Mouse (Mus musculus) hindbrain, embryonic 16.5 days (tissue): ENCODE measurements at regions not wholly inside any gene's neighbourhood (a gene's known extent, or its start where the extent isn't known, plus 50 kb on each side); places are given as distances from the start of the nearest gene placed in this dataset.
"Not testable (repeated sequence)": the region's sequence is repeated elsewhere in the genome, so short reads cannot be mapped to it uniquely, and the experiment has no call there.

Experiments used
- ATAC-seq: fragments of 200-750 bp; cut with Nextera tagmentation; 2 replicates; pipeline ENCODE4 v1.8.0; 2017; ENCODE audit warnings: moderate TSS enrichment, moderate library complexity
- H3K27ac ChIP-seq: fragments of 300-500 bp; sonication (generic); 2 replicates; pipeline ENCODE4 v1.5.1; 2014; ENCODE audit warnings: low read depth, mild to moderate bottlenecking, control low read depth, low read length, moderate library complexity
- H3K27me3 ChIP-seq: fragments of 300-500 bp; sonication (generic); replicated peaks from 2 replicates; pipeline ENCODE4 v1.6.1; 2014; ENCODE audit warnings: low read length; ENCODE audit not compliant: control insufficient read depth, insufficient read depth
- H3K36me3 ChIP-seq: fragments of 300-500 bp; sonication (generic); 2 replicates; pipeline ENCODE4 v1.6.1; 2014; ENCODE audit warnings: mild to moderate bottlenecking, low read length, moderate library complexity, mixed read lengths; ENCODE audit not compliant: control insufficient read depth, insufficient read depth
- H3K4me1 ChIP-seq: fragments of 300-500 bp; sonication (generic); 2 replicates; pipeline ENCODE4 v1.6.1; 2014; ENCODE audit warnings: low read depth, low read length; ENCODE audit not compliant: control insufficient read depth, insufficient read depth
- H3K4me2 ChIP-seq: fragments of 300-500 bp; sonication (generic); 2 replicates; pipeline ENCODE4 v1.6.1; 2014; ENCODE audit warnings: mild to moderate bottlenecking, low read length, control low read depth, moderate library complexity
- H3K4me3 ChIP-seq: fragments of 300-500 bp; sonication (generic); 2 replicates; pipeline ENCODE4 v1.5.1; 2014; ENCODE audit warnings: mild to moderate bottlenecking, low read length, control low read depth, moderate library complexity
- H3K9ac ChIP-seq: fragments of 300-500 bp; sonication (generic); 2 replicates; pipeline ENCODE4 v1.6.1; 2014; ENCODE audit warnings: low read depth, mild to moderate bottlenecking, control low read depth, low read length, moderate library complexity
- H3K9me3 ChIP-seq: fragments of 300-500 bp; sonication (generic); 2 replicates; pipeline ENCODE4 v1.6.1; 2014; ENCODE audit warnings: mild to moderate bottlenecking, low read length, moderate library complexity; ENCODE audit not compliant: control insufficient read depth
- WGBS: fragments of 180-500 bp; shearing (Covaris S2); extraction: QIAGEN DNeasy Blood & Tissue Kit; methylation state at CpG from one replicate; pipeline ENCODE4 v1.1.7; 2014; 5-methylcytosine and 5-hydroxymethylcytosine counted together

GRCm38 (mm10) chr2:160561711-160562110, 84.0 kb upstream of the Top1 start:
- Histone ChIP-seq H3K4me3 (no peak overlapping the region), H3K4me2 (no peak overlapping the region), H3K27ac (no peak overlapping the region), H3K9me3 (no peaks in the 10 kb centered on the region), H3K4me1 (no peaks in the 10 kb centered on the region), H3K36me3 (no peaks in the 10 kb centered on the region), H3K27me3 (no peaks in the 10 kb centered on the region; the same call in 1 of the 2 replicates), H3K9ac (no peak overlapping the region)
- WGBS: 21% methylated on average over 14 of the region's 14 CpGs
- ATAC-seq: no peak

- Histone ChIP-seq H3K4me2 (no peak overlapping the region), H3K27ac (no peak overlapping the region), H3K36me3 (no peaks in the 10 kb centered on the region), H3K4me3 (no peak overlapping the region), H3K9ac (no peak overlapping the region), H3K4me1 (no peaks in the 10 kb centered on the region), H3K27me3 (peaks cover 2% of the 10 kb centered on the region), H3K9me3 (no peaks in the 10 kb centered on the region)
- ATAC-seq: no peak
- 94% methylated on average over 4 of the region's 4 CpGs for WGBS
Observed at GRCm38 (mm10) chr2:160567813-160568212, 77.9 kb upstream of the Top1 start.

GRCm38 (mm10) chr2:160569496-160569895, 76.2 kb upstream of the Top1 start:
- ATAC-seq: no peak
- peaks cover 2% of the 10 kb centered on the region for H3K27me3 ChIP-seq
- no peak overlapping the region for H3K4me3 ChIP-seq
- no peak overlapping the region for H3K4me2 ChIP-seq
- no peaks in the 10 kb centered on the region for H3K36me3 ChIP-seq
- H3K9me3 ChIP-seq: no peaks in the 10 kb centered on the region
- no peaks in the 10 kb centered on the region for H3K4me1 ChIP-seq
- WGBS: 79% methylated on average over 5 of the region's 5 CpGs
- H3K27ac ChIP-seq: no peak overlapping the region
- H3K9ac ChIP-seq: no peak overlapping the region

GRCm38 (mm10) chr2:160578384-160579320, 67.0 kb upstream of the Top1 start:
- H3K27me3 ChIP-seq: peaks cover 8% of the 10 kb centered on the region

GRCm38 (mm10) chr2:160580250-160580649, 65.4 kb upstream of the Top1 start:
- no peak overlapping the region for H3K9ac ChIP-seq
- H3K4me3 ChIP-seq: no peak overlapping the region
- no peaks in the 10 kb centered on the region for H3K36me3 ChIP-seq
- no peaks in the 10 kb centered on the region for H3K9me3 ChIP-seq
- no peak for ATAC-seq
- H3K4me2 ChIP-seq: no peak overlapping the region
- 26% methylated on average over 9 of the region's 9 CpGs for WGBS
- H3K4me1 ChIP-seq: no peaks in the 10 kb centered on the region; the same call in 1 of the 2 replicates
- H3K27ac ChIP-seq: no peak overlapping the region
- peaks cover 8% of the 10 kb centered on the region for H3K27me3 ChIP-seq

More at GRCm38 (mm10) chr2:160578384-160579320, 67.0 kb upstream of the Top1 start:
- 7% methylated on average over 17 of the region's 17 CpGs for WGBS
- H3K36me3 ChIP-seq: no peaks in the 10 kb centered on the region
- ATAC-seq: peak; percentile 85
- no peak overlapping the region for H3K27ac ChIP-seq
- no peak overlapping the region for H3K4me3 ChIP-seq
- no peak overlapping the region for H3K9ac ChIP-seq
- peak overlapping the region; percentile 36 for H3K4me2 ChIP-seq
- H3K4me1 ChIP-seq: no peaks in the 10 kb centered on the region; the same call in 1 of the 2 replicates
- H3K9me3 ChIP-seq: no peaks in the 10 kb centered on the region

- H3K9ac ChIP-seq: no peak overlapping the region
- no peaks in the 10 kb centered on the region for H3K9me3 ChIP-seq
- no peaks in the 10 kb centered on the region; the same call in 1 of the 2 replicates for H3K4me1 ChIP-seq
- H3K36me3 ChIP-seq: no peaks in the 10 kb centered on the region
- no peak overlapping the region for H3K4me3 ChIP-seq
- 3% methylated on average over 9 of the region's 9 CpGs for WGBS
- H3K27ac ChIP-seq: no peak overlapping the region
- H3K27me3 ChIP-seq: peaks cover 6% of the 10 kb centered on the region
- no peak overlapping the region for H3K4me2 ChIP-seq
- ATAC-seq: no peak
Observed at GRCm38 (mm10) chr2:160581029-160581428, 64.7 kb upstream of the Top1 start.

- not testable (repeated sequence) for H3K27ac ChIP-seq, H3K4me2 ChIP-seq, H3K36me3 ChIP-seq, H3K4me3 ChIP-seq, H3K27me3 ChIP-seq, ATAC-seq, H3K9ac ChIP-seq, H3K9me3 ChIP-seq, H3K4me1 ChIP-seq
- WGBS: 97% methylated on average over 19 of the region's 19 CpGs
Observed at GRCm38 (mm10) chr2:160583034-160583433, 62.7 kb upstream of the Top1 start.

GRCm38 (mm10) chr2:160583506-160583905, 62.2 kb upstream of the Top1 start:
- ATAC-seq: no peak
- H3K4me1 ChIP-seq: no peaks in the 10 kb centered on the region; the same call in 1 of the 2 replicates
- H3K36me3 ChIP-seq: no peaks in the 10 kb centered on the region
- H3K4me3 ChIP-seq: no peak overlapping the region
- no peak overlapping the region for H3K27ac ChIP-seq
- 48% methylated on average over 6 of the region's 6 CpGs for WGBS
- H3K9me3 ChIP-seq: no peaks in the 10 kb centered on the region
- H3K9ac ChIP-seq: no peak overlapping the region
- peaks cover 6% of the 10 kb centered on the region for H3K27me3 ChIP-seq
- H3K4me2 ChIP-seq: no peak overlapping the region

- H3K9ac ChIP-seq: no peak overlapping the region
- no peak overlapping the region for H3K27ac ChIP-seq
- H3K27me3 ChIP-seq: peaks cover 6% of the 10 kb centered on the region
- no peaks in the 10 kb centered on the region; the same call in 1 of the 2 replicates for H3K4me1 ChIP-seq
- ATAC-seq: no peak
- WGBS: 26% methylated on average over 9 of the region's 9 CpGs
- no peaks in the 10 kb centered on the region for H3K36me3 ChIP-seq
- no peak overlapping the region for H3K4me3 ChIP-seq
- no peaks in the 10 kb centered on the region for H3K9me3 ChIP-seq
- no peak overlapping the region for H3K4me2 ChIP-seq
Observed at GRCm38 (mm10) chr2:160584568-160584967, 61.1 kb upstream of the Top1 start.
